Mouse (Mus musculus) liver, embryonic 12.5 days (tissue): ENCODE results near the gene Tmem126a. TPM values are rescaled to one million over a fixed set of nuclear protein-coding genes. Genes with fewer than 3 reads are reported as not detected.

Source experiments
- ATAC-seq: fragments of 200-750 bp; cut with Nextera tagmentation; 2 replicates; pipeline ENCODE4 v1.8.0; 2017; ENCODE audit warnings: moderate number of reproducible peaks, mild to moderate bottlenecking, moderate library complexity
- H3K27ac ChIP-seq: fragments of 300-500 bp; sonication (generic); 2 replicates; pipeline ENCODE4 v1.5.1; 2016; ENCODE audit warnings: mild to moderate bottlenecking
- H3K27me3 ChIP-seq: fragments of 300-500 bp; sonication (generic); replicated peaks from 2 replicates; pipeline ENCODE4 v1.6.1; 2016; ENCODE audit warnings: mild to moderate bottlenecking, moderate library complexity
- H3K36me3 ChIP-seq: fragments of 300-500 bp; sonication (generic); 2 replicates; pipeline ENCODE4 v1.6.1; 2016; ENCODE audit warnings: mild to moderate bottlenecking, moderate library complexity
- H3K4me1 ChIP-seq: fragments of 300-500 bp; sonication (generic); 2 replicates; pipeline ENCODE4 v1.6.1; 2016
- H3K4me2 ChIP-seq: fragments of 300-500 bp; sonication (generic); 2 replicates; pipeline ENCODE4 v1.6.1; 2016; ENCODE audit warnings: mild to moderate bottlenecking, moderate library complexity
- H3K4me3 ChIP-seq: fragments of 300-500 bp; sonication (generic); 2 replicates; pipeline ENCODE4 v1.5.1; 2016; ENCODE audit warnings: mild to moderate bottlenecking, moderate library complexity
- H3K9ac ChIP-seq: fragments of 300-500 bp; sonication (generic); 2 replicates; pipeline ENCODE4 v1.6.1; 2016; ENCODE audit warnings: mild to moderate bottlenecking, moderate library complexity
- H3K9me3 ChIP-seq: fragments of 300-500 bp; sonication (generic); replicated peaks from 2 replicates; pipeline ENCODE4 v1.6.1; 2016; ENCODE audit warnings: mild to moderate bottlenecking, moderate library complexity
- WGBS: fragments of 180-500 bp; shearing (Covaris S2); methylation state at CpG from one replicate; pipeline ENCODE4 v1.1.7; 2016; ENCODE audit not compliant: insufficient replicate concordance; 5-methylcytosine and 5-hydroxymethylcytosine counted together
- polyA plus RNA-seq: library from polyadenylated mRNA; unstranded; fragments of >200 nt; fragmentation: Nextera tagmentation; extraction: Ambion mirVana; gene quantifications from 2 replicates; pipeline ENCODE4 v1.2.1, GENCODE M21; 2016

The Tmem126a gene
- 60.2 and 66.9 TPM in 2 replicates for polyA plus RNA-seq

DNA sequence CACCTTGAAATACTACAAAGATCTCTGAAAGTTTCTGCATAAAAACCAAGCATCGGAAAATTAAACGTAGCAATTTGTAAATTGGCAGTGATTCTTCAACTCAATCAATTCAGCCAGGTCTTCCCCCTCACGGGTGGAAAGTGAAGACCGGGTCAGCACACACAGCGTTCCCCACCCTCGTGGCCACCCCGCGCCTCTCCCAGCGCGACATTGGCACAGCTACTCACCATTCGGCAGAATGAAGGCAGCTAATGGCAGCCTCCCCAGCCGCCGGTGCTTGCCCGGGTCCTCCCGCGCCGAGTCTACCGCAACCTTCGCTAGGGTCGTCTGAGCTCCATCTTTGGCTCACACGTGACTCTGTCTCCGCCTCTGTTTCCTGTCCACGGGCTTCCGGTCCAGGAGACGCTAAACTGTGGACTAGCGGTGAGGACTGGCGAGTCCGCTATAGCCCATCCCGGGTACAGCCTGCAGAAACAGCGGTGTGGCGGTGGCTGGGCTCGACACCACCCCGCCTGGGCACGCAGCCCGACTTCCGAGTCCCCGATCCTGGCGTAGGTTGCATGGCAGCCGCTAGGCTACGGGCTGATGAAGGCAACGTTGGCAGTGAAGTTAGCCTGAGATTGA lies at the start of gene Tmem126a:
Gene Tmem126a (minus strand): TSS at position 385 of the 624 bp plus-strand sequence.
- under 1% methylated on average over 41 of the region's 41 CpGs for WGBS
- peak within 1 kb of the TSS; percentile 80 for H3K4me2 ChIP-seq
- ATAC-seq = peak; percentile 92

GRCm38 (mm10) chr7:90482607-90483006 lies 25.6 kb upstream of the Tmem126a start:
- Histone ChIP-seq H3K27me3 (0 out of 2 replicates have a peak, but pooled peaks cover 6% of the 10 kb centered on the region), H3K36me3 (no peaks in the 10 kb centered on the region), H3K27ac (no peak overlapping the region), H3K4me2 (no peak overlapping the region), H3K9ac (no peak overlapping the region), H3K4me3 (no peak overlapping the region), H3K4me1 (no peaks in the 10 kb centered on the region), H3K9me3 (no peaks in the 10 kb centered on the region)
- no peak for ATAC-seq
- 75% methylated on average over 2 of the region's 2 CpGs for WGBS

More for the DNA sequence above, at the start of gene Tmem126a:
- Histone ChIP-seq H3K36me3 (peaks cover 23% of the 10 kb centered on the region), H3K27me3 (no peaks in the 10 kb centered on the region; the same call in 1 of the 2 replicates), H3K4me3 (peak within 1 kb of the TSS; percentile 78), H3K9ac (peak within 1 kb of the TSS; percentile 75), H3K27ac (peak within 1 kb of the TSS; percentile 87), H3K9me3 (no peaks in the 10 kb centered on the region), H3K4me1 (peaks cover 33% of the 10 kb centered on the region)

GRCm38 (mm10) chr7:90476313-90477245 lies 19.6 kb upstream of the Tmem126a start, which contains the start of gene Dlg2:
Gene Dlg2, plus strand, starts transcription at chr7:90476672.
- H3K9me3 ChIP-seq = no peaks in the 10 kb centered on the region
- peak within 1 kb of the TSS; percentile 82 for H3K9ac ChIP-seq
- ATAC-seq = no peak
- H3K4me3 ChIP-seq = peak within 1 kb of the TSS; percentile 75
- H3K4me2 ChIP-seq = peak within 1 kb of the TSS; percentile 93
- peaks cover 5% of the 10 kb centered on the region; the same call in 1 of the 2 replicates for H3K36me3 ChIP-seq
- H3K27me3 ChIP-seq = peaks cover 6% of the 10 kb centered on the region; the same call in 1 of the 2 replicates
- peak within 1 kb of the TSS; percentile 76 for H3K27ac ChIP-seq
- 2% methylated on average over 32 of the region's 32 CpGs for WGBS
- peaks cover 26% of the 10 kb centered on the region for H3K4me1 ChIP-seq

GRCm38 (mm10) chr7:90475793-90476312 lies 18.8 kb upstream of the Tmem126a start, which contains the start of gene Tmem126b:
Gene Tmem126b, minus strand, starts transcription at chr7:90476001.
- WGBS = under 1% methylated on average over 36 of the region's 36 CpGs
- ATAC-seq = peak; percentile 100
- H3K9me3 ChIP-seq = no peaks in the 10 kb centered on the region
- H3K4me3 ChIP-seq = peak within 1 kb of the TSS; percentile 75
- peaks cover 26% of the 10 kb centered on the region for H3K4me1 ChIP-seq
- peaks cover 4% of the 10 kb centered on the region; the same call in 1 of the 2 replicates for H3K27me3 ChIP-seq
- H3K27ac ChIP-seq = peak within 1 kb of the TSS; percentile 76
- peak within 1 kb of the TSS; percentile 82 for H3K9ac ChIP-seq
- peak within 1 kb of the TSS; percentile 93 for H3K4me2 ChIP-seq
- peaks cover 8% of the 10 kb centered on the region for H3K36me3 ChIP-seq

- Histone ChIP-seq H3K4me2 (no peak overlapping the region), H3K27me3 (no peaks in the 10 kb centered on the region; the same call in 1 of the 2 replicates), H3K36me3 (peaks cover 26% of the 10 kb centered on the region), H3K4me3 (no peak overlapping the region), H3K9me3 (no peaks in the 10 kb centered on the region), H3K27ac (no peak overlapping the region), H3K4me1 (peaks cover 26% of the 10 kb centered on the region), H3K9ac (no peak overlapping the region)
- 26% methylated on average over 2 of the region's 2 CpGs for WGBS
- no peak for ATAC-seq
These were observed 16.5 kb upstream of the Tmem126a start for GRCm38 (mm10) chr7:90473511-90473910.

- H3K27ac ChIP-seq = no peak overlapping the region
- H3K4me1 ChIP-seq = peaks cover 23% of the 10 kb centered on the region; the same call in 1 of the 2 replicates
- H3K9ac ChIP-seq = no peak overlapping the region
- ATAC-seq = no peak
- H3K36me3 ChIP-seq = no peaks in the 10 kb centered on the region
- 79% methylated on average over 5 of the region's 5 CpGs for WGBS
- peak overlapping the region; percentile 49 for H3K4me2 ChIP-seq
- H3K4me3 ChIP-seq = no peak overlapping the region
- no peaks in the 10 kb centered on the region; the same call in 1 of the 2 replicates for H3K27me3 ChIP-seq
- H3K9me3 ChIP-seq = no peaks in the 10 kb centered on the region
These were observed 4.4 kb upstream of the Tmem126a start for GRCm38 (mm10) chr7:90461441-90461840.

GRCm38 (mm10) chr7:90460930-90461329 lies 3.9 kb upstream of the Tmem126a start:
- H3K27ac ChIP-seq = no peak overlapping the region
- WGBS = 15% methylated on average over 14 of the region's 14 CpGs
- no peaks in the 10 kb centered on the region; the same call in 1 of the 2 replicates for H3K27me3 ChIP-seq
- peaks cover 28% of the 10 kb centered on the region for H3K4me1 ChIP-seq
- no peak overlapping the region for H3K9ac ChIP-seq
- ATAC-seq = peak; percentile 60
- peak overlapping the region; percentile 49 for H3K4me2 ChIP-seq
- H3K9me3 ChIP-seq = no peaks in the 10 kb centered on the region
- H3K36me3 ChIP-seq = no peaks in the 10 kb centered on the region
- H3K4me3 ChIP-seq = no peak overlapping the region

DNA sequence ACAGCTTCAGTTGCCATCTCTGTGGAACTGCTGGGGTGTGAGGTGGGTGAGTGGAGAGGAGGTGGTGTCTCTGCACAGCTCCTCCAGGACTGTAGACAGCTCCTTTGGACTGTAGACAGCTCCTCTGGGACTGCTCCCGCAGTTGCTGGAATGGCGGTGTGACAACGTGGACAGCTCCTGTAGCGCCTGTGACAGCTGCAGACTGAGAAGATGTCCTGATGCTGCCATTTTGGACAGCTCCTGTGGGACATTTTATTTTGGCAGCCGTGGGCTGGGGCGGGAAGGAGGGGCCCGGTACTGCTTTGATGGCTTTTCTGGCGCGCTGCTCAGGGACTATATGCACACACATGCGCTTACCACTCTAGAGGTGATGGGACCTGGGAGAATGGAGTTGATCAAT lies 3.3 kb upstream of the Tmem126a start:
- H3K4me2 ChIP-seq = peak overlapping the region; percentile 49
- ATAC-seq = no peak
- WGBS = 50% methylated on average over 10 of the region's 10 CpGs
- no peak overlapping the region for H3K9ac ChIP-seq
- no peaks in the 10 kb centered on the region; the same call in 1 of the 2 replicates for H3K27me3 ChIP-seq
- H3K27ac ChIP-seq = no peak overlapping the region
- peaks cover 33% of the 10 kb centered on the region for H3K4me1 ChIP-seq
- no peak overlapping the region for H3K4me3 ChIP-seq
- H3K9me3 ChIP-seq = no peaks in the 10 kb centered on the region
- no peaks in the 10 kb centered on the region for H3K36me3 ChIP-seq

DNA sequence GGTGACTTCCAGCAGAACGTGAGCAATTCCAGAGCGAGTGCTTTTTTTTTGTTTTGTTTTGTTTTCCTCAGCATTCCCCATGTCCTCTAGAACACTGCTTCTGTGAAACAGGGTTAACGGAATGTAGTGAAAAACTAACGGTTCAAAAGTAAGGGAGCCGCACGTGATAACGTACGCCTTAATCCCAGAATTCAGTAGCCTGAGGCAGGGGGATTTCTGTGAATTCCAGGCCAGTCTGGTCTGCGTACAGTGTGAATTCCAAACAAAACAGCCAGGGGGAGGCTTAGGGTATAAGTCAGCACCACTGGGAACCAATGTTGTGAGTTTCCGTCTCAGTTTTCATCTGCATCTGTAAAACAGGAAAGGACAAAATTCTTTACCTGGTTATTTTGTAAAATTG lies 488 bp upstream of the Tmem126a start:
- no peaks in the 10 kb centered on the region; the same call in 1 of the 2 replicates for H3K27me3 ChIP-seq
- 8% methylated on average over 10 of the region's 10 CpGs for WGBS
- peak overlapping the region; percentile 80 for H3K4me2 ChIP-seq
- H3K9me3 ChIP-seq = no peaks in the 10 kb centered on the region
- peaks cover 33% of the 10 kb centered on the region for H3K4me1 ChIP-seq
- peak; percentile 24 for ATAC-seq
- peak overlapping the region; percentile 75 for H3K9ac ChIP-seq
- H3K27ac ChIP-seq = peak overlapping the region; percentile 87
- peak overlapping the region; percentile 78 for H3K4me3 ChIP-seq
- peaks cover 18% of the 10 kb centered on the region for H3K36me3 ChIP-seq

- ATAC-seq = no peak
- WGBS = 25% methylated on average over 7 of the region's 7 CpGs
- Histone ChIP-seq H3K4me1 (peaks cover 31% of the 10 kb centered on the region), H3K27me3 (no peaks in the 10 kb centered on the region; the same call in 1 of the 2 replicates), H3K9me3 (no peaks in the 10 kb centered on the region), H3K36me3 (peaks cover 30% of the 10 kb centered on the region), H3K27ac (peak overlapping the region; percentile 87), H3K9ac (peak overlapping the region; percentile 75), H3K4me3 (peak overlapping the region; percentile 78), H3K4me2 (peak overlapping the region; percentile 80)
These were observed 732 bp downstream of the Tmem126a start for GRCm38 (mm10) chr7:90456149-90456844.

- H3K9me3 ChIP-seq = no peaks in the 10 kb centered on the region
- H3K27ac ChIP-seq = peak overlapping the region; percentile 95
- H3K9ac ChIP-seq = peak overlapping the region; percentile 99
- peaks cover 23% of the 10 kb centered on the region for H3K36me3 ChIP-seq
- no peak for ATAC-seq
- H3K27me3 ChIP-seq = no peaks in the 10 kb centered on the region
- peak overlapping the region; percentile 87 for H3K4me2 ChIP-seq
- peaks cover 6% of the 10 kb centered on the region; the same call in 1 of the 2 replicates for H3K4me1 ChIP-seq
- peak overlapping the region; percentile 98 for H3K4me3 ChIP-seq
- under 1% methylated on average over 6 of the region's 6 CpGs for WGBS
These were observed 12.8 kb downstream of the Tmem126a start for GRCm38 (mm10) chr7:90444206-90444605.
